Mouse (Mus musculus): ENCODE data around the gene Ptgdr2.

Gene Ptgdr2

GRCm38 (mm10) chr19:10935029-10935428, 1.9 kb upstream of the Ptgdr2 start:
- no peak for DNase-seq

- DNase-seq: no peak
Measured at GRCm38 (mm10) chr19:10936077-10936476, 883 bp upstream of the Ptgdr2 start.

GRCm38 (mm10) chr19:10938771-10939170, 1.8 kb downstream of the Ptgdr2 start:
- no peak for DNase-seq

GRCm38 (mm10) chr19:10940097-10940800, 3.3 kb downstream of the Ptgdr2 start:
- peak; percentile 69 to 90 for DNase-seq

- peak in 1 of 2 experiments; percentile 19 for DNase-seq
Measured at GRCm38 (mm10) chr19:10940801-10941457, 4.0 kb downstream of the Ptgdr2 start.

GRCm38 (mm10) chr19:10943955-10944354, 7.0 kb downstream of the Ptgdr2 start:
- DNase-seq: no peak

- no peak for DNase-seq
Measured at GRCm38 (mm10) chr19:10946506-10946905, 9.5 kb downstream of the Ptgdr2 start.

- DNase-seq: no peak
Measured at GRCm38 (mm10) chr19:10947219-10947618, 10.3 kb downstream of the Ptgdr2 start.

GRCm38 (mm10) chr19:10948416-10948815, 11.5 kb downstream of the Ptgdr2 start:
- peak in 1 of 2 experiments; percentile 14 for DNase-seq

GRCm38 (mm10) chr19:10949112-10949511, 12.2 kb downstream of the Ptgdr2 start, which contains the start of gene Ccdc86:
TSS of gene Ccdc86 (minus strand) at chr19:10949266.
- DNase-seq: peak; percentile 98 to 99

GRCm38 (mm10) chr19:10949558-10949957, 12.6 kb downstream of the Ptgdr2 start:
- DNase-seq: no peak

- DNase-seq: peak; percentile 22 to 43
Measured at GRCm38 (mm10) chr19:10952021-10952939, 15.3 kb downstream of the Ptgdr2 start.

- peak; percentile 55 to 73 for DNase-seq
Measured at GRCm38 (mm10) chr19:10959085-10959977, 22.4 kb downstream of the Ptgdr2 start.

GRCm38 (mm10) chr19:10959978-10960346, 23.0 kb downstream of the Ptgdr2 start:
- DNase-seq: no peak

- no peak for DNase-seq
Measured at GRCm38 (mm10) chr19:10965721-10966120, 28.8 kb downstream of the Ptgdr2 start.

- peak in 1 of 2 experiments; percentile 33 for DNase-seq
Measured at GRCm38 (mm10) chr19:10968578-10968977, 31.6 kb downstream of the Ptgdr2 start.

- DNase-seq: no peak
Measured at GRCm38 (mm10) chr19:10970457-10970856, 33.5 kb downstream of the Ptgdr2 start.

GRCm38 (mm10) chr19:10972660-10973059, 35.7 kb downstream of the Ptgdr2 start:
- DNase-seq: no peak

- DNase-seq: no peak
Measured at GRCm38 (mm10) chr19:10973187-10973586, 36.2 kb downstream of the Ptgdr2 start.

GRCm38 (mm10) chr19:10974238-10974865, 37.4 kb downstream of the Ptgdr2 start, which contains the start of gene Ms4a10:
TSS of gene Ms4a10 (minus strand) at chr19:10974670.
- DNase-seq: no peak

GRCm38 (mm10) chr19:10975187-10975586, 38.2 kb downstream of the Ptgdr2 start:
- DNase-seq: no peak

Measured in kidney, postnatal 36 days (tissue).